Comparison of ENCODE assay signal across 16 mouse cellular contexts in genomic region chr16:5536515-5536972, GRCm38 (mm10).
DNase-seq lines count a peak whose midpoint lies in the region; ATAC-seq and TF ChIP-seq lines count a peak whose summit lies in the region.
"Had no signal": no experiment of that assay in that cellular context is flagged by ENCODE, and none has a peak within 500 bp of the region (broad histone marks: within the 10 kb centered on the region; RNA-seq: fewer than 3 reads in every experiment).

No protein-coding gene starts in this region.

- no peak for TF ChIP-seq POLR2A in kidney, adult 2 months (IDR thresholded peaks at IDR 0.05; ENCODE audit: low read depth, low read length)

- 11% methylated on average over 14 of the region's 14 CpGs for WGBS in heart, embryonic 13.5 days
- 7% methylated on average over 14 of the region's 14 CpGs for WGBS in embryonic facial prominence, embryonic 13.5 days
- 29% methylated on average over 14 of the region's 14 CpGs for WGBS in limb, embryonic 10.5 days
- 27% methylated on average over 14 of the region's 14 CpGs for WGBS in neural tube, embryonic 15.5 days
- 54% methylated on average over 14 of the region's 14 CpGs for WGBS in kidney, adult 2 months

- no peak for ATAC-seq in heart, embryonic 13.5 days (ENCODE audit: extremely low read depth, insufficient number of reproducible peaks, low FRiP score, low TSS enrichment)
- ATAC-seq in embryonic facial prominence, embryonic 13.5 days (ENCODE audit: insufficient number of reproducible peaks, insufficient read depth, low FRiP score, low TSS enrichment, low read depth) = no peak
- 0 out of 2 replicates have a peak, but pooled peaks have one; percentile 36 for ATAC-seq in neural tube, embryonic 15.5 days (ENCODE audit: low FRiP score)
- ATAC-seq: CD4-positive, CD25-positive, alpha-beta regulatory T cell, adult 4 months had no signal

- no peak for TF ChIP-seq CTCF in kidney, adult 2 months (conservative IDR thresholded peaks at IDR 0.05; ENCODE audit: insufficient read depth, insufficient read length, low read depth, low read length)

- no peak for DNase-seq in heart, postnatal 25 days (ENCODE audit: low spot score)
- DNase-seq in limb, embryonic 10.5 days (ENCODE audit: low spot score) = no peak
- no peak for DNase-seq in kidney, adult 2 months
- no peak for DNase-seq in thymus, postnatal 25 days
- no peak for DNase-seq in spleen, adult 18-20 months
- DNase-seq: cerebellum, postnatal 36 days; kidney, postnatal 25 days; liver, embryonic 13.5 days; right cerebral cortex, adult 18-20 months; thymus, postnatal 4 days had no signal

- no peak overlapping the region for H3K9ac ChIP-seq in heart, embryonic 13.5 days
- 0 out of 2 replicates have a peak overlapping the region, but pooled peaks have one; percentile 27 for H3K9ac ChIP-seq in embryonic facial prominence, embryonic 13.5 days
- 0 out of 2 replicates have a peak overlapping the region, but pooled peaks have one; percentile 7 for H3K9ac ChIP-seq in neural tube, embryonic 15.5 days (replicated peaks)
- H3K9ac ChIP-seq: liver, embryonic 13.5 days; stomach, embryonic 15.5 days had no signal

- no peaks in the 10 kb centered on the region for H3K9me3 ChIP-seq in heart, embryonic 13.5 days
- no peaks in the 10 kb centered on the region for H3K9me3 ChIP-seq in embryonic facial prominence, embryonic 13.5 days
- H3K9me3 ChIP-seq in limb, embryonic 10.5 days (replicated peaks) = no peaks in the 10 kb centered on the region
- H3K9me3 ChIP-seq in neural tube, embryonic 15.5 days (replicated peaks) = no peaks in the 10 kb centered on the region
- H3K9me3 ChIP-seq: liver, embryonic 13.5 days; stomach, embryonic 15.5 days had no signal

- H3K4me2 ChIP-seq in heart, embryonic 13.5 days = peak overlapping the region; percentile 54
- peak overlapping the region; percentile 29 for H3K4me2 ChIP-seq in embryonic facial prominence, embryonic 13.5 days
- H3K4me2 ChIP-seq in neural tube, embryonic 15.5 days = peak overlapping the region; percentile 17; the same call in 1 of the 2 replicates
- H3K4me2 ChIP-seq: liver, embryonic 13.5 days; stomach, embryonic 15.5 days had no signal

- peaks cover 6% of the 10 kb centered on the region; the same call in 1 of the 2 replicates for H3K4me1 ChIP-seq in heart, embryonic 13.5 days
- H3K4me1 ChIP-seq in embryonic facial prominence, embryonic 13.5 days = 0 out of 2 replicates have a peak, but pooled peaks cover 4% of the 10 kb centered on the region
- H3K4me1 ChIP-seq in limb, embryonic 10.5 days = peaks cover 9% of the 10 kb centered on the region
- H3K4me1 ChIP-seq in neural tube, embryonic 15.5 days = peaks cover 16% of the 10 kb centered on the region
- no peaks in the 10 kb centered on the region for H3K4me1 ChIP-seq in kidney, adult 2 months (ENCODE audit: control insufficient read depth, insufficient read depth, low read length)
- H3K4me1 ChIP-seq: liver, embryonic 13.5 days; stomach, embryonic 15.5 days had no signal

- H3K27ac ChIP-seq in heart, embryonic 13.5 days (replicated peaks) = no peak overlapping the region
- H3K27ac ChIP-seq in embryonic facial prominence, embryonic 13.5 days = no peak overlapping the region
- peak overlapping the region; percentile 23; the same call in 1 of the 2 replicates for H3K27ac ChIP-seq in limb, embryonic 10.5 days
- H3K27ac ChIP-seq in neural tube, embryonic 15.5 days (replicated peaks) = no peak overlapping the region
- no peak overlapping the region for H3K27ac ChIP-seq in kidney, adult 2 months (ENCODE audit: insufficient read depth, low read depth, low read length)
- H3K27ac ChIP-seq: liver, embryonic 13.5 days; stomach, embryonic 15.5 days had no signal

- H3K4me3 ChIP-seq in heart, embryonic 13.5 days = no peak overlapping the region
- no peak overlapping the region; the same call in 1 of the 2 replicates for H3K4me3 ChIP-seq in embryonic facial prominence, embryonic 13.5 days
- H3K4me3 ChIP-seq in limb, embryonic 10.5 days = 0 out of 2 replicates have a peak overlapping the region, but pooled peaks have one; percentile 17
- H3K4me3 ChIP-seq in neural tube, embryonic 15.5 days (replicated peaks) = no peak overlapping the region
- H3K4me3 ChIP-seq in kidney, adult 2 months (ENCODE audit: insufficient read depth, low read depth, low read length) = no peak overlapping the region
- H3K4me3 ChIP-seq: liver, embryonic 13.5 days; myocyte; stomach, embryonic 15.5 days had no signal

- intact Hi-C loops in heart, postnatal 25 days (cut with DNase I) = no loop called here

- peaks cover 27% of the 10 kb centered on the region for H3K27me3 ChIP-seq in heart, embryonic 13.5 days (replicated peaks)
- H3K27me3 ChIP-seq in embryonic facial prominence, embryonic 13.5 days = peaks cover 9% of the 10 kb centered on the region; the same call in 1 of the 2 replicates
- H3K27me3 ChIP-seq in limb, embryonic 10.5 days (ENCODE audit: low read depth, poor library complexity, severe bottlenecking) = peaks cover 18% of the 10 kb centered on the region
- H3K27me3 ChIP-seq in neural tube, embryonic 15.5 days (replicated peaks) = no peaks in the 10 kb centered on the region
- H3K27me3 ChIP-seq in kidney, adult 2 months (replicated peaks; ENCODE audit: control insufficient read depth, insufficient read depth, low read length) = no peaks in the 10 kb centered on the region
- H3K27me3 ChIP-seq: liver, embryonic 13.5 days; stomach, embryonic 15.5 days had no signal

- no peaks in the 10 kb centered on the region for H3K36me3 ChIP-seq in heart, embryonic 13.5 days
- H3K36me3 ChIP-seq in embryonic facial prominence, embryonic 13.5 days = no peaks in the 10 kb centered on the region
- H3K36me3 ChIP-seq in limb, embryonic 10.5 days = no peaks in the 10 kb centered on the region
- no peaks in the 10 kb centered on the region for H3K36me3 ChIP-seq in neural tube, embryonic 15.5 days
- H3K36me3 ChIP-seq in kidney, adult 2 months (ENCODE audit: control insufficient read depth, insufficient read depth, low read length) = no peaks in the 10 kb centered on the region
- H3K36me3 ChIP-seq: liver, embryonic 13.5 days; stomach, embryonic 15.5 days had no signal
